Mouse (Mus musculus) kidney, postnatal 14 days (tissue): ENCODE measurements around the gene Det1.
A peak's percentile ranks its signal among the peaks of the same experiment; 100 is the strongest.

Experiments
- DNase-seq: peaks from one replicate; pipeline ENCODE4 v3.0.0; 2022; ENCODE audit warnings: mixed read lengths

The Det1 gene

DNA sequence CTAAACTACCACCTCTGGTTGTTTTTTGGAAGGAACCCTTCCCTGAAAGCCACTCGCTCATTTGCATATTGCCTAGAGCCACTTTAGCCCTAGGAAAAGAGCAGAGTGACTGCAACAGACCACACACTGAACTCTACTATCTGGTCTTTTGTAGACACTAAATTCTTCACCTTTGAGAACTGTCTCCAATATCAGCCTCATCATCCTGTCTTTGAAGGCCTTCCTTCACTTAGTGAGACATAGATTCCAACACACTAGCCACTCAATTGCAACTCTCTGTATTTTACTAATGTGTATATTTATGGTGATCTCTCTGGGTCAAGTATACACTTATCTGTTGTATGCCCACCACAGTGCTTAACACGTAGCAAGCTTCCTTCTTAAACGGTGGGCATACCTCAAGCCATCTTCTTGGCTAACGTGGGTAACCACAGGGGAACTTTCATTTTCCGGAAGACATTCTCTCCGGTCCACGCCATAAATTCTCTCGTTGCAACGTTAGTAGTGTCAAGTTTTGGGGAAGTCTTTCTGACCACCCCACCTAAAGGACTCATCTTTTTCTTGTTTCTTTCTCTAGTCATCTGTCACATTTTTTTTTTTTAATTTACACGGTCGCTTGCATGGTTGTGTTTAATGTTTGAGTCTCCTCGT, 872 bp downstream of the Det1 start:
- no peak for DNase-seq

DNA sequence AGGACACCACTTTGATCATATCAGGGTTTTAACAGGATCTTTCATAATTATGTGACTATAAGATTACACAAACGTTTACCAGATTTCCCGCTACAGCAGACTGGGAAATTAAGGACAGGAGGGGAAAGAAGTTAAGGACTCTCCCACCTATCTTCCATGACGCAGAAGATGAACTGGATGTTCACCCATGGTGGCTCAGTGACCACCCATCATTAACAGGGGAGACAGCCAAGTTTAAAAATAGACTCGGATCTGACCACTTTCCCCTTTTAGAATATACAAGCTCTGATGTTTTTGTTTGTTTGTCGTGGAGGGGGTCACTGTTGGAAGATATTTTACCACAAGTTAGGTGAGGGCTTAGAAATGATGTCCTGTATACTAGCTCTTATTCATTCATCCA, 5.5 kb downstream of the Det1 start:
- DNase-seq = no peak

DNA sequence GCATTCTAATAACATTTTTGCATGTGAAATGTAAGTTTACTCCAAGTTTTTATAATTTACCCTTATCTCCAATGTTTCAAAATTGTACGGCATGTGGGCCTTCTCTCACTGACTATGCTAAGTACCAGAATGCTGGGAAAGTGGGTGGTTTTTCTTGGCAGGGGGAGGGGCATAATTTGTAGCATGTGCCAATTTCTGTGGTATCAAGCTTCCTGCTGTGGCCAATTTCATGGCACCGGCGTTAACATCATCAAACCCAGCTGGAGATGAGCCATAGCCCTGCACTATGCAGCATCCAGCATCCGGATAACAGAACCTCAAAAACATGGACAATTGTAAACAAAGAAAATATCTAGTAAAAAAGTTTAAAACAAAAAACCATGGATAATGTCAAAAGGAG, 9.8 kb downstream of the Det1 start:
- no peak for DNase-seq

DNA sequence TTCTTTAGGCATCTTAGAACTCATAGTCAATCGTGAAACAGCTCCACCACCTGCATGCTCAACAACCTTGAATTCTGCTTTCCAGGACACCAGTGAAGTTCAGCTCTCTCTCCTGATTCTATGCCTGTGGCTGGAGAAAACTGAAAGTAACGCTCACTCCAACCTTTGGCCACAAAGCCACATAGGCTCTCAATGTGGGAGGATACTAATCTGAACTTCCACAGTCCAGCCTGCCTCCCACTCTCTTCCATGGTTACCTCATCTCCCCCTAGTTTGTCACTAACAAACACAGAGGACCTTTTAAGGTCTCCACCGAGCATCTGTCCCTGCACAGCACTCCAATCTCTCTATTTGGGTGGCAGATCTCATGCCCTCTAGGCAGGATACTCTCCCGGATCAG, 11.4 kb downstream of the Det1 start:
- DNase-seq = no peak

DNA sequence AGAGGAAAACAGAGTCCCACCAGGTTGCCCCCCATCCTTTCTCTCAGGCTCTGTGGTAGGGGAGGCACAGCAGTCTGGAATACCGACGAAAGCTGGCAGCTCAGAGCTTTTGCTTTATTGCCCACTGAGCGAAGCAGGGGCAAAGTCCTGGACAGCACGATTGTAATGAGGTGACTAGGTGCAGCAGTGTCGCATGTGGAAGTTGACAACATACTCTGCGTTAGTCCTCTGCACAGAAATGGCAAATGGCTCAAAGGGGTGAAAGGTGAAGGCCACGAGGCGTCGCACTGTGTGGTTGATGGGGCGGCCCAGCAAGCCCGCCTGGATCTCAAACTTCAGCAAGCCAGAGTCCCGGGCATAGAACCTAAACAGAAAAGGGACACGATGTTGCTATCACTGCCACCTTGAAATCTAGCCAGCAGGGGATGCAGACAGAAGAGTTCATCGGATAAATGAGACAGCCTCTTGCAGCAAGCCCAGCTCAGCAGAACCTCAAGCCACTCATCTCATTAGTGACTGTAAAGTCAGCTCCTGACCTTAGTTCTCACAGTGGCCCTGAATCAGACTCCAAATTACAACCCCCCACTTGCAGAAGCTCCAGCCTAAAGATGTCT, 19.2 kb downstream of the Det1 start:
- no peak for DNase-seq

DNA sequence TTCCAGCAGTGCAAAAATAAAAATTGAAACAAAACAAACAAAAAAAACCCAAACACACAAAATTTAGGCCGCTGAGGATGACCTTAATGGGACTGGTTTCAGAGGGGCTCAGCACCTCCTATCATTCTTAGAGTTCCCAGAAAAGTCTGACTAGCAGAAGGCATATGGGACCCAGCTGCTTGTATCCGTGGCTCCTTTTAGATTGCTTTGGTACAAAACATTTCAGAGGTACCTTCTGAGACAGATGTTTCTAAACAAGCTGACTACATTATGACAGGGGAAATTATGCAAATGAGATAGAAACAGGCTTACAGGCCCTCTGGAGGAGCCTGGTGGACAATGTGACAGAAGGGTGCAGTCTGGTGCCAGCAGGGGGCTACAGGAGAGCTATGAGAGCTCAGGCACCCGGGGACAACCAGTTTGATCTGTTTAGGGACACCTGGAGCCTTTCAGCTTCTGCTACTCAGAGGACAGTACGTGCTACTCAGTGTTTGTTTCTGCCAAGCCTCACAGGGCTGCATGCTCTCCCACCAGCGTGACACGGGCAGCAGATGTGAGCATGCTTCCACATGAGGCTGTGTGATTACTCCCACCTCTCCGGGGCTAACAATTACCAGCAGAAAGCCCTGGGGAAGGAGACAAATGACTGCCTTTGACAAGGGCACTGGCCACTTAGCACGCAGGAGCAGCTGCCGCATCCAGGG, 20.2 kb downstream of the Det1 start:
- DNase-seq = peak; percentile 32

DNA sequence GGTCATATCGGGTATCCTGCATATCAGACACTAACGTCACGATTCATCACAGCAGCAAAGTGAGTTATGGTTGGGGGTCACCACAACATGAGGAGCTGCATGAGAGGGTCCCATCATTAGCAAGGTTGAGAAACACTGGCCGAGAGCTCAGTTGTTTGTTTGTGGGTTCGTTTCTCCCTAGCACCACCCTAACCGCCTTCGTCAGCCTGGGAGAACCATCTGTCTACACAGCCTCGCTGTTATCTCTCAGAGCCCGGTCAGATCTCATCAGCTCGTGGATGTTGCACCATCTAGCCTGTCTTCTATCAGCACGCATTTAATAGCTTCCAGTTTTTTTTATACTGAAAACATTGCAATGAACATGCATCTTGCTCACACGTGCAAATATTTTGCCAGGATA, 28.7 kb downstream of the Det1 start:
- no peak for DNase-seq

DNA sequence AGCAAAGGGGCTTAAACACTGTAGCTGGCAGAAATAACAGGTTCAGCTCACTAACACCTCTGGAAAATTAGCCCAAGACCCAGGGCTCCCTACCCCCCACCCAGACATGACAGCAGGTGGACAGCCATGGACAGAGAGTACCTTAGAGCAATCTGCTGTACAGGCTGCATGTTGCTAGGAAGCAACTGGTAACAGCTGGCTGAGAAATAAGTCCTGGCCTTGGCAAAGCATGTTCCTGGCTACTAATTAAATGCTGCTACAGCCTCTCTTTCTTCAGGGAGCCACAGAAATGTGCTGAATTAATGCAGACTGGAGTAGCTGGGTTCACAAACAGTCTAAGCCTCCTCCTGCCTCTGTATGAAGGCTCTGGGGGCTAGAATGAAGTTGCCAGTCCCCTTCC, 32.3 kb downstream of the Det1 start:
- DNase-seq = peak; percentile 49

DNA sequence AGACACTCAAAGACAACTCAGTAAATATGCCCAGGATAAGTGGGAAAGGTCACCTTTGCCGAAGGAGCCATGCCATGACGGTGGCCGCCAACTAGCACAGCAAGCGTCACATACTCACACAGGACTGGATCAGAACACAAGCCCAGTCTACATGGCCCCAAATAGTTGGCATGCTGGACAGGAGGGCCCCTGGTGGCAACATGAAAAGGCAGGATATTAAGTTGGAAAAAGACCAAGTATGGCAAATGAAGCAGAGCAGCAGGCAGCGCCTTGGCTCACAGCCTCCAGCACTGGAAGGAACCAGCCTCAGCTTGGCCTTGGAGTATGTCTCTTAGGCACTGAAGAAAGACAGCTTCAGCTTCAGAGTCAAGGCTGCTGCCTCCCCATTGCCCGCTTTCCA, 33.3 kb downstream of the Det1 start:
- peak; percentile 49 for DNase-seq

DNA sequence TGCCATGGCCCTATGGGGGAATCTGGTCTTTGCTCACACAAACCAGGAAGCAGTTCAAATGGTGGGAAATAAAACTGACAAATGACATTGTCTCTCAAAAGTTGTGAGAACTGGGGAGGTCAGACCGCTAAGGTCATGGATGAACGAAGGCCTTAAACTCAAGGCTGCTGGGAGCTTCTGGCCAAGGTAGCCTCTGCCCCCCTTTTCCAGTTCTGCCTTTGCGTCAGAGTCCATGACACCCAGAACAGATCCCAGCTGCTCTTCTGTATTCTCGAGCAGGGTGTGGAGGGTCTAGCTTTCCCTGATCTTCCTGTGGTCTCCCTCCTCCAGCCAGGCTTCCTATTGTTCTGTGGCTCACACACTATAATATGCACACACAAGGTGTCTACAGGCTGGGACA, 39.9 kb downstream of the Det1 start:
- DNase-seq = peak; percentile 40

DNA sequence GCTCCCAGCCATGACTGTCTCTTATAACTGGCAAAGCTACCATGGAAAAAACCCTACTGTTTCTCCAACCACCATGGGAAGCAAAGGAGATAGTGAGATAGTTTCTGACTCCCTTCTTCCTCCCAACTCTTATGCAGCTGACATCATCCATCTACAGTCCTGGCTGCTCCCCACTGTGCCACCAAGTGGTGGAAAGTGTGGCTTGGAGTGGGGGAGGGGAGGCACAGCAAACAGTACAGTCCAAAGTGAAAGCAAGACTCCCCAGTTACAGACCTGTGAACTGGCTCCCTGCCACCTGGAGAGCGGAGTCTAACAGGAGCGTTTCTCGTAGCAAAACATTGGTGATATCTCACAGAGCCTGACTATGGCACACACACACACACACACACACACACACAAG, 43.2 kb downstream of the Det1 start:
- peak; percentile 35 for DNase-seq

DNA sequence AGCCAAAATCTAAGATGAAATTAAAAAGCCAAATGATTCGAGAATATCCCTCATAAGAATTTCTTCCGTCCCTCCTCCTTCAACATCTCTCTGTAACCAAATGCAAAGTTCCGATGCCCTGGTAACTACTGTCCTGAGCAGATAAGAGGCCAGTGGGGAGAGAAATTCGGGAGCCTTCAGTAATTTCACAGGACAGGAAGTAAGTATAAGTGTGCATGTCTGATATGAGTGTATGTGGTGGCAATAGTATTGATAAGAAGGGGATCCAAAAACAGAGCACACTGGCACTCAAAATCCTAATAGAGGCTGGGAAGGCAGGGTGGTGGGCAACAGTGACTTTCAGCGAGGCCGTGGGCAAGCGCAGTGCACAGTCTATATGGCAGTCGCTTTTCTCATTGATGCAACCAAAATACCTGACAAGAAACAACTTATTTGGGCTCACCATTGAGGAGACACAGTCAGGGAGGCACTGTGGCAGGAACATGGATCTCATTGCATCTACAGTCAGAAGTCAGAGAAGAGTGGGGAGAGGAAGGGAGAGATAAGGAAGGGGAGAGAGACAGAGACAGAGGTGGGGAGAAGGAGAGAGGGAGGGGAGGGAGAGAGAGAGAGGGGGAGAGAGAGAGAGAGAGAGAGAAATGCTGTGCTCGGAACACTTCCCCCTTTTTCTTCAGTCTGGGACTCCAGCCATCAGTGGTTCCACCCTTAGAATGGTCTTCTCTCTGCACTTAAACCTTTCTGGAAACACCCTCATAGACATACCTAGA, 47.1 kb downstream of the Det1 start:
- no peak for DNase-seq

DNA sequence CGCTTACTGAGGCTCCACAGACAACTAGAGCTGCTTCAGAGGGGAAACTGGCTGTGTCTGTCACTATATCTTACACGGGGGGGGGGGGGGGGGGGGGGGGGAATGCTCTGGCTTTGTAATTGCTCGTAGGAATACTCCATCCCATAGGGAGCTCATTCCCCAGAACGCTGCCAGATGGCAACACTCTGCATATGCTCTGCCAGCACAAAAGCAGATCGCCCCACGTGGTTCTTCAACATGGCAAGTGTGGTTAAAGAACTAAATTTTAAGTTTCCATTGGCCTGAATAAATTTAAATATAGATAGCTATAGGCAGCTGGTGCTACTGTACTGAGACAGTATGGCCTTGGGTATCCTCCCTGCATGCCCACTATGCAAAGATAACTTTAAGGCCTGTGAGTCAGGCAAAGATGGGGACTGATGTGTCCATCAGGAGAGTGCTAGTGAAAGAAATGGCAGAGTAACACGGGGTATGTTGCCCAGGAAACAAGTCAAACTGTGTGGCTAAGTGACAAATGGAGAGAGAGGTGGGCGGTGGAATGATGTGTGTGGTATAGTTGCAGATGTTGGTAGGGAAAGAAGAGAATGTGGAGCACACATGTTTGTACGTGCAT, 49.1 kb downstream of the Det1 start:
- DNase-seq = no peak

DNA sequence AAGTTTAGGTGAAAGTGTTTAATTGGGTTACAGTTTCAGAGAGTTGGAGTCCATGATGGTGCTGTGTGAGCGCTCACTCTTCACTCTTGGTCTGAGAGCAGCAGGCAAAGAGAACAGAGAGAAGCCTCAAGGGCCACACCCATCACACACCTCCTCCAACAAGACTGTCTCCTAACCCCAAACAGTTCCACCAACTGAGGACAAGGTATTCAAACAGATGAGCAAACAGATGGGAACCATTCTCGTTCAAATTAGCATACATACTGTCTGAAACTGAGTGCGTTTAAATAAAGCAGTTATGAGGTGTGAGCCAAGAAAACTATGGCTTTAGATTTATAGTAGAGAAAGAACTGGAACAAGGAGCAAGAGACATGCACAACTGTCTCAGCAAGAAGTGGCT, 50.4 kb downstream of the Det1 start:
- no peak for DNase-seq

DNA sequence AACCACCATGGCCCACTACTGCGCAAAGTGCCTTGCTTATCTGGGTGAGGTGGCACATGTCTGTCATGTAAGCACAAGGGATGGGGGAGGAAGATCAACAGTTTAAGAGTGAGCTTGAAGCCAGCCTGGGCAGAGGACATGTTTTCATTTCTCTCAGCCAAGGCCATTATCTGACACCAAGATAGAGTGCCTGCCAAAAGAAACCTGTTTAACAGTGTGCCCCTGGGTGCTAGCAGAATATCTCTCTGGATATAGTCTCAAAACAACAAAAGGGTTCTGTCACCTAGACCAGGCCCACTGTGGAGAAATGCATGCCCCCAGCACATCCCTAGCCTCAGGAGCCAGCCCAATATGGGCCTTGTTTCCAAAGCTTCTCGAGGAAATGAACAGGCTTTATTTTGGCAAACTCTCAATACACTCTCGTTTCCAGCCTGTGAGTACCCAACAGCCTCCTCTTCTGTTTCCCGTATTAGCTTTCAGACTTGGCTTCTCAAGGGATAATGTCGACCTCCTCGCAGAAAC, 52.4 kb downstream of the Det1 start:
- no peak for DNase-seq

DNA sequence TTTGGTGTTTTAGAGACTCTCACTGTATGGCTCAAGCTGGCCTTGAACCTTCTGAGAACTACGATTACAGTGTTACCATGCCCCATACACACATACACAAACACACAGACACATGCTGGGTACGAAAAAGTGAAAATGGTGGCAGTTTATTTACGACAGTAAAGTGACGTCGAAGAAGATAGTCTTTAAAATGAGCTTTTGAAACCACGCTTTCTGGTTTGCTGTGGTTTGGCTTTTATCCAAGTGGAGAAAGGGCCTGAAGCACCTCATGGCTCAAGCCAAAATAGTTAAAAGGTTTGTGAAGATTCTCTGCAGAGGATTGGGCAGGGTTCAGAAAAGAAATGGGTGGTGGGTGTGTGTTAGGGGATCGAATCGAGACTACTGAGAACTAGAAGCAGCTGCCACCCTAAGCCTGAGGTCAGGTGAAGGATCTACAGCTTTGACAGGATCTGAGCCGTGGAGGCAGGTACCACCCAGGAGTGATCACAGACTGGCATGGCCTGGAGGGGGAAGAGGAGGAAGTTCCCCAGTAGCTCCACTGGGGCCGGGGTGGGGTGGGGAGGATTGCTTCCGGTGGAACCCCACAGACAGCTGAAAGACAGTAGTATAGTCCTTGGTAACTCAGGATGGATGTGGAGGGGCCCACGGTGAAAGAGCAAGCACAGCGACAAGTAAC, 53.0 kb downstream of the Det1 start:
- DNase-seq = no peak

DNA sequence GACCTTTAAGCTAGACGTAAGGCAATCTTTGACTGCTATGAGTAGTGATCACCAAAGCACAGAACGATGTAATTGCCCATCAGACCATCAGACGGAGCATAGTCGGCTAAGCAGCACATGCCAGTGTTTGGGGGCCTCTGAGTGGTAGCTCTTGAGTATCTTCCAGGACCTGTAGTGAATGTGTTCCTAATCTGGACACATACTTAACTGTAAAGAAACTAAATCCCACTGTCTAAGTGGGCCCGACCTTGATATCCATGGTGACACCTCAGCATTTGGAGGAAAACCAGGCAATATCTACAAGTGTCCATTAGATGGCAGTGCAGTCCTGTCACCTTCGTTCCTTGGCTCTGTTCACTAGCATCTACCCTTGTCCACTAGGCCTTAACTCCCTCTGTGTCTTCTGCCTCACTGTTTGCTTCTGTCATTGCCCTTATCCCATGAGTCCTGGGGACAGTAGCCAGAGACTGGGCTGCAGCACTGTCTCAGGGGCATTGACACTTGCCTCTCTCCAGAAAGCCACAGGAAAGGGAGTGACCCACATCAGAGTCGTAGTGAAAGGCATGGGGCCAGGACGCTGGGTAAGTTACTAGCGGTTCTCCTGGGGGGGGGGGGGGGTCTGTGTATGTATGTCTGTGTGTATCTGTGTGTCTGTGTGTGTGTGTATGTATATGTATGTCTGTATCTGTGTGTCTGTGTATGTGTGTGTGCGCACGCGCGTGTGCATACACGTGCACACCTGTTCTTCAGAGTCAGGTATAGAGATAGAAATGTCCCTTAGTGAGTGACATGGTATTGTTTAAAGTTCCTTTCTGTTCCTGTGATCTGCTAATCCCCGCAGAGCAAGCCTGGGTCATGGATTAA, 55.5 kb downstream of the Det1 start:
- DNase-seq = peak; percentile 71

DNA sequence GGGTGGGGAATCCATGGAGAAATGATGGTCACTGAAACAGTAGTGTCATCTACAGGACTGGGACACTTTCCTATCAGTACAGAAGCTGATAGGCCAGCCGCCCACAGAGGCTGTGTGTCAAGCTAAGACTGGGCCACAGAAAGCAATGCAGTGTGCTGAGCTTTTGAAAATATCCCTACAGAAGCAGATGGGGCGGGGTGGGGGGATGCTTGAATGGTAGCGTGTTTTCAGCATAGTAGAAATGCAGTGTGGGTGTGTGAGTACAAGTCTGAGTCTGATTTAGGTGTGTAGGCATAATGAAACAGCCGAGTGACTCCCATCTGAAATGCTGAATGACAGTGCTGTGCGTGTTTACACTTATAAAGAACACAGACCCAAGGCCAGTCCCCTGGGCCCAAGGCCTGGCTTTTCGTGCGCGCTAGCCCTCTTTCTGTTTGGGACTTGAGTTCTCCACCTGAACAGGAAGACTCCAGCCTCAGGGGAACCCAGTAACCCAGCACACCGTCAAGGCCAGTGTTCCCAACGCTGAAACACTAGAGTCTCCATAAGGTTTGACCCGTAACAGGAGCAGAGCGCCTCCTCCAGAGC, 59.2 kb downstream of the Det1 start:
- DNase-seq = no peak

DNA sequence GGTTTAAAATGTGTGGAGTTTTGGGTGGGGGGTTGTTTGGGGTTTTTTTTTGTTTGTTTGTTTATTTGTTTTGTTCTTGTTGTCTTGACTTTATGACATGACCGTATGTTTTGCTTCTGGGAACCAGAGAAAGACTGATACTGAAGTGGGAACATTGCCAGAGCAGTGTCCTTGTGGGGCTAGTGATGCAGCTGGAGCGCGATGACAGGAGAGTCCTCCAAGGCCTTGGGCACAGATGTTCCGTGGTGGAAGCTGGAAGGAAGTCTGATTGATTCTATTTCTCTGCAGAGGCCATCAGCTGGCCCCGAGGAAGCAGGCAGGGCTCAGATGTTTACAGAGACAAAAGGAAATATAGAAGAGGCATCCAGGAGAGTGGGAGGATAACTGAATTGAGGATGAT, 61.2 kb downstream of the Det1 start:
- no peak for DNase-seq

DNA sequence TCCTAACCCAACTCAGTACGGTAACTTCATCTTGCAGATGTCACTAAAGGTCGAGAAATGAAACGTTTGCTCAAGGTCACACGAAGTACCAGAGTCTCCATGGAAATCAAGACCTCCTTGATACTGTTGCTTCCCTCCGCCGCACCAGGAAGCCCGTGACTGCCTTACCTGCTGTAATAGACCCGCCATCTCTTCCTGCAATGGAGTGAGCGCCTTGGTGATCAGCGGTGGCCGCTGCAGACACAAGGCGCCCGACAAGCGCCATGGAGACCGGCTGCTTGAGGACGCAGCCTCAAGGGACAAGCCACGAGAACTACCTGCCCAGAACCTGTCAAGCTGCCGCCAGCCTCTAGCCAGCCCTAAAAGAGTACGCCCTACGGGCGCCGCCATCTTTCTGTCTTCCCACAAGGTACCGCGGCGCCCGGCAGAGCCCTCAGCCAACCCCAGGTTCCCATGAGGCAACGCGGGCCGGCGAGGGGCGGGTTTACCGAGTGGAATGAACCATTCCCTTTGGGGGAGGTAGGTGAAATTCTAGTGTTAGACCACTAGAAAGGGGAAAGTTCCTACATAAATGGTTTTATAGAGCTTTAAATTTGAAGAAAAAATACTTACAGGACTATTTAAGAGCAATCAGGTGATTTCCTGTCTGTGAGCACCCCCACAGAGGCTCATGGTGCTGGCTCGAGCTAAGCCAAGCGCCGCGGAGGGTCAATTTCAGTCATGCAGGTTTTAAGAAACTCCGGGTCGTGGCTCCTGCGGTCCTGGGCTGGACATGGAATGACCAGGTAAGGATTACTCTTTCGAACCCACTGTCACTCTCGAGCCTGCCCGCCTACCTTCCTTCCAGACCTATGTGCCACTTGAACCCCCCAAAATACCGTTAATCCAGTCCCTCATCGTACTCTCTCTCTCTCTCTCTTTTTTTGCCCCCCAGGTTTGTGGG, 64.2 kb downstream of the Det1 start, which contains the start of the genes Mrps11 and Mrpl46:
TSS of gene Mrps11 (plus strand) at position 481 of the 943 bp plus-strand sequence.
TSS of gene Mrpl46 (minus strand) at position 893 of the 943 bp plus-strand sequence.
- DNase-seq = peak; percentile 91
